Mouse (Mus musculus) heart, postnatal 0 days (tissue): ENCODE results near the gene Exoc4. TPM values are rescaled to one million over a fixed set of nuclear protein-coding genes. Genes with fewer than 3 reads are reported as not detected.

Source experiments
- ATAC-seq: fragments of 200-750 bp; cut with Nextera tagmentation; 2 replicates; pipeline ENCODE4 v1.8.0; 2017; ENCODE audit warnings: low read depth, moderate number of reproducible peaks, moderate library complexity; ENCODE audit not compliant: insufficient read depth
- DNase-seq: peaks from one replicate; pipeline ENCODE4 v3.0.0-alpha.2; 2016; ENCODE audit warnings: low spot score
- H3K27ac ChIP-seq: fragments of 300-500 bp; sonication (generic); 2 replicates; pipeline ENCODE4 v1.5.1; 2014; ENCODE audit warnings: low read depth, mild to moderate bottlenecking
- H3K27me3 ChIP-seq: fragments of 300-500 bp; sonication (generic); 2 replicates; pipeline ENCODE4 v1.6.1; 2014; ENCODE audit warnings: low read length, mixed read lengths; ENCODE audit not compliant: control insufficient read depth, insufficient read depth
- H3K36me3 ChIP-seq: fragments of 300-500 bp; sonication (generic); replicated peaks from 2 replicates; pipeline ENCODE4 v1.6.1; 2014; ENCODE audit warnings: low read length, mixed read lengths; ENCODE audit not compliant: control insufficient read depth, insufficient read depth
- H3K4me1 ChIP-seq: fragments of 300-500 bp; sonication (generic); 2 replicates; pipeline ENCODE4 v1.6.1; 2014; ENCODE audit warnings: antibody characterized with exemption; ENCODE audit not compliant: control insufficient read depth, insufficient read depth
- H3K4me2 ChIP-seq: fragments of 300-500 bp; sonication (generic); 2 replicates; pipeline ENCODE4 v1.6.1; 2014; ENCODE audit warnings: low read depth, mild to moderate bottlenecking, low read length, moderate library complexity
- H3K4me3 ChIP-seq: fragments of 300-500 bp; sonication (generic); 2 replicates; pipeline ENCODE4 v1.5.1; 2014; ENCODE audit warnings: low read depth, low read length
- H3K9ac ChIP-seq: fragments of 300-500 bp; sonication (generic); replicated peaks from 2 replicates; pipeline ENCODE4 v1.6.1; 2014; ENCODE audit warnings: low read depth, low read length, mixed read lengths
- H3K9me3 ChIP-seq: fragments of 300-500 bp; sonication (generic); replicated peaks from 2 replicates; pipeline ENCODE4 v1.6.1; 2016; ENCODE audit warnings: low read length; ENCODE audit not compliant: control insufficient read depth
- CTCF ChIP-seq: IDR thresholded peaks from 2 replicates; pipeline ENCODE4 v1.5.1; 2016; ENCODE audit warnings: antibody characterized with exemption, control low read depth, low read depth
- EP300 ChIP-seq: IDR thresholded peaks from 2 replicates; pipeline ENCODE4 v1.6.1; 2016; ENCODE audit warnings: antibody characterized with exemption, low read depth
- WGBS: fragments of 180-500 bp; shearing (Covaris S2); extraction: QIAGEN DNeasy Blood & Tissue Kit; methylation state at CpG from one replicate; pipeline ENCODE4 v1.1.7; 2014; 5-methylcytosine and 5-hydroxymethylcytosine counted together
- polyA plus RNA-seq: library from polyadenylated mRNA; unstranded; fragments of >200 nt; fragmentation: Nextera tagmentation; extraction: Ambion mirVana; gene quantifications from 2 replicates; pipeline ENCODE4 v1.2.1, GENCODE M21; 2015
- total RNA-seq: library from RNA; depleted of rRNA; stranded (reverse); fragments of >200 nt; gene quantifications from 2 replicates; pipeline ENCODE4 v1.2.3, GENCODE M21; 2014; ENCODE audit warnings: low replicate concordance

The Exoc4 gene
- total and polyA plus RNA-seq, 2 experiments from 2014 or later = 15.8 to 54.6 TPM

DNA sequence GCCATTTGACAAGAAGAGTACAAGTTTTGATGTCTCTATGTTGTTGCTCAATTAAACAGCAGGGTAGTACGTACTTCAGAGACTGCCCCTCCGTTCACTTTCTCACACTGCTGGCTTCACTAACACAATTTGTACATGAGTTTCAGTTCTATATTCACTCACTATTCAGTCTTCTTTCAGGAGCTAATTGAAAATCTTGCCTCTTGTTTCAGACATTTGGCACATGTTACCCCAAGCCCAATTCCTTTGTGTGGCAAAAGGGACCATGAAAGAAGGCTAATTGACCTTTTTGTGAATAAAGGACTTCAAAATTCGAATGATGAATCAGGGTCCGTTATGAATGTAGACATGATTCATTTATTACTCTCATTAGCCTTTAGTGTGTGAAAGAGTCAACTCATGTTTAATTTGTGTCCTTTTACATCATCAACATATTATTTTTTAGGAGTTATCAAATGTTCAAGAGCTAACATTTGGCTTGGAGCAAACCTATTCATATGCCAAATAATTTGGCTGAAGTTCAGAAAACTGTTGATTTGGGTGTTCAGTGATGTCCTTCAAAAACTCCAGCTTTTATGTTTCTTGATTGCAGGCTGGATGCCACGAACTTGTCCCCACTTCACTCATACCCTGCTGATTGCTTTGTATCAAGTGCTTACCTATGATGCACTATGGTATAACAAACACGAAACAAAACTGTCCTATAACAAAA, 467.5 kb downstream of the Exoc4 start:
- H3K27me3 ChIP-seq = no peaks in the 10 kb centered on the region
- H3K27ac ChIP-seq = no peak overlapping the region
- no peak for DNase-seq
- 77% methylated on average over 6 of the region's 6 CpGs for WGBS
- H3K4me1 ChIP-seq = 0 out of 2 replicates have a peak, but pooled peaks cover 4% of the 10 kb centered on the region
- H3K4me3 ChIP-seq = no peak overlapping the region
- H3K9ac ChIP-seq = no peak overlapping the region
- ATAC-seq = no peak
- no peak overlapping the region for H3K4me2 ChIP-seq
- H3K36me3 ChIP-seq = no peaks in the 10 kb centered on the region
- no peaks in the 10 kb centered on the region for H3K9me3 ChIP-seq
- TF ChIP-seq CTCF (no peak), EP300 (no peak)

DNA sequence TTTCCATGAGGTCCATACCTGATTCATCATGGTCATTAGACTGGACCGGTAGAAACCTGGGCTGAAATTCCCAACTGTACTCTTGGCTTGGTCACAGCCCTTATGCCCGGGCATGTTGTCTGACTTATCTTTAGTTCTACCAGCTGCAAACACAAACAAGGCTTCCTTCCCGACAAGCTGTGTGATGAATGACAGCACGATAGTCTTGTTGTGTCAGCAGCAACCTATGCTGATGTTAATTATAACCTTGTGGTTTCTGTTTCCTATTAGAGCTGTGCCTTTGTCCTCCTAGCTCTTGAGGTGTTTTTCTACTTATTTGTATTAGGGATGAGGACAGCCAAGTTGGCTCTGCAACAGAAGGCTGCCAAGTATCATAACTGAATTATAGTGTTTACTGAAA, 472.3 kb downstream of the Exoc4 start:
- ATAC-seq = peak; percentile 27; the same call in 1 of the 2 replicates
- TF ChIP-seq CTCF = no peak
- no peak for TF ChIP-seq EP300
- DNase-seq = peak; percentile 14

DNA sequence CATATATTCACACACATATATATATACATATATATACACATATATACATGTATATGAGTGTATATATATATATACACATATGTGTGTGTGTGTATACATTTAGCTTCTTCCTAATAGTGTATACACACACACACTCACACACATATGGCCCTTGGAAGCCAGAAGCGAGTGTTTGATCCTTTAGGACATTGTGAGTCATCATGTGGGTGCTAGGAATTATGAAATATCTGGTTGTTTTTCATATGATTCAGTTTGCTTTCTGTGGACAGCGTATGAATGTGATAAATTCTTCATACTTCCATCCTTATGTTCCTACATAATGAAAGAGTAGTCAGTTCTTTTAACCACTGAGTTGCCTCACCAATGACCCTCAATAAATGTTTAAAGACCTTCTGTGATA, 473.9 kb downstream of the Exoc4 start:
- H3K36me3 ChIP-seq = no peaks in the 10 kb centered on the region
- peaks cover 9% of the 10 kb centered on the region; the same call in 1 of the 2 replicates for H3K4me1 ChIP-seq
- no peak for DNase-seq
- no peak for TF ChIP-seq EP300
- TF ChIP-seq CTCF = no peak
- H3K27ac ChIP-seq = no peak overlapping the region
- ATAC-seq = no peak
- H3K4me2 ChIP-seq = no peak overlapping the region
- 93% methylated on average over 2 of the region's 2 CpGs for WGBS
- no peaks in the 10 kb centered on the region for H3K9me3 ChIP-seq
- H3K9ac ChIP-seq = no peak overlapping the region
- H3K4me3 ChIP-seq = no peak overlapping the region
- no peaks in the 10 kb centered on the region for H3K27me3 ChIP-seq

More for the DNA sequence above, 472.3 kb downstream of the Exoc4 start:
- Histone ChIP-seq H3K36me3 (no peaks in the 10 kb centered on the region), H3K9me3 (no peaks in the 10 kb centered on the region), H3K4me1 (peaks cover 9% of the 10 kb centered on the region; the same call in 1 of the 2 replicates), H3K4me3 (no peak overlapping the region), H3K27ac (no peak overlapping the region), H3K4me2 (no peak overlapping the region), H3K9ac (no peak overlapping the region), H3K27me3 (no peaks in the 10 kb centered on the region)
- WGBS = 21% methylated on average over 4 of the region's 4 CpGs

DNA sequence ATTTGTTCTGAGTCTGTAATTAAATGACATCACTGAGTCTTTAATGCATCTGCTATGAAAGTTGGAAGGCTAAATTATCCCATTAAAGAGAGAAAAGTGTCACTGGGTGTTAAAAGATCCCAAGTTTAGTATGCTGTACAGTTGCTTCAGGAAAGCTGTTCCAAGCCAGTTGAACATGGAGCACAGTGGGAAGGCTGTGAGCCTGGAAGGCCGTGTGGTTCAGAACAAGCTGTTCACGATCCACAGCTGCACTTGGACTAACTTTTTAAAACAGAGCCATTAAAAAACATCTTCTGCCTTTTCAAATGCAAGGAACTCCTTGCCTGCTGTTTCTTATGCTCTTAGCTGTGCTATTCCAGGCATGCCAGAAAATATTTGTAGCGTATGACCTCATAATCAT, 475.7 kb downstream of the Exoc4 start:
- Histone ChIP-seq H3K27ac (no peak overlapping the region), H3K9ac (no peak overlapping the region), H3K4me2 (no peak overlapping the region), H3K27me3 (no peaks in the 10 kb centered on the region), H3K4me3 (no peak overlapping the region), H3K4me1 (peaks cover 9% of the 10 kb centered on the region; the same call in 1 of the 2 replicates), H3K9me3 (no peaks in the 10 kb centered on the region), H3K36me3 (no peaks in the 10 kb centered on the region)
- ATAC-seq = no peak
- TF ChIP-seq EP300 = no peak
- TF ChIP-seq CTCF = no peak
- WGBS = 75% methylated on average over 3 of the region's 3 CpGs
- no peak for DNase-seq

DNA sequence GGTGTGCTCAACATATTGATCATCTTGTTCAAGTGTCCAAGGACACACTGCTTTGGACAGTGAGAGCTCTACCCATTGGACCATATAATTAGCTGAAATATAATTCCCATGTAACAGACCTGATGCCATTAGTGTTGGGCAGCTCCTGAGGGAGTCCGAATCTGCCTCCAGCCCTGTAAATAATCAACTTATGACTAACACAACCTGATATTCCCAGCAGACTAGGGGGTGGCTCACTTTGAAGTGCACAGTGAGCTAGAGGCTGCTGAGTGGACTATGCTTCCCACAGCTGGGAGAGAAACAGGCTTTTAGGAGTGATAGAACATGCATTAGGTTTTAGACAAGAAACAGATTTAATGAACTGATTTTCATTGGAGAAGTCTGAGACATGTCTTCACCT, 478.4 kb downstream of the Exoc4 start:
- no peak for ATAC-seq
- H3K27ac ChIP-seq = no peak overlapping the region
- no peak overlapping the region for H3K4me3 ChIP-seq
- H3K27me3 ChIP-seq = no peaks in the 10 kb centered on the region
- no peak overlapping the region for H3K9ac ChIP-seq
- DNase-seq = no peak
- no peaks in the 10 kb centered on the region for H3K9me3 ChIP-seq
- H3K4me2 ChIP-seq = no peak overlapping the region
- H3K36me3 ChIP-seq = no peaks in the 10 kb centered on the region
- H3K4me1 ChIP-seq = no peaks in the 10 kb centered on the region
- WGBS = 71% methylated on average over 1 of the region's 1 CpGs
- TF ChIP-seq EP300 = no peak
- TF ChIP-seq CTCF = no peak

DNA sequence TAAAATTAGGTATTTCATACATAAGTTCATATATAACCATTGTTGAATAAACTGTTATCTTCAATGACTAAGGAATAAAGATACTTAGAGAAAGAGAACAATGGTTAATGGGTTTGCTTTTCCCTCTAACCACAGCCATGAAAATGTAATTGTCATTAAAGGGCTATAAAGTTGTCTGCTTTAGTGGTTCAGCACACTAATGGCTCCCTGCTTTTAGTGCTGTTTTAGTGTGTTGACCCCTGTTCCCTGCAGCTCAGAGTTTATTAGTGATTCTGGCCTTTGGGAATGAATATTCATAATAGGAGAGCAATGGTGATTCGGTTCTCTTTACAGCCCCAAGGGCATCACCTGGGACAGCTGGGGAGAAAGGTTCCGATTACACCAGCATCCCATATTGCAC, 483.3 kb downstream of the Exoc4 start:
- Histone ChIP-seq H3K9ac (no peak overlapping the region), H3K4me3 (no peak overlapping the region), H3K9me3 (no peaks in the 10 kb centered on the region), H3K27me3 (no peaks in the 10 kb centered on the region), H3K4me1 (no peaks in the 10 kb centered on the region), H3K27ac (no peak overlapping the region), H3K36me3 (no peaks in the 10 kb centered on the region), H3K4me2 (no peak overlapping the region)
- no peak for DNase-seq
- no peak for ATAC-seq
- WGBS = 80% methylated on average over 2 of the region's 2 CpGs
- TF ChIP-seq CTCF = no peak
- no peak for TF ChIP-seq EP300
